Mouse (Mus musculus): ENCODE data around the gene Dppa2. TPM values are rescaled to one million over a fixed set of nuclear protein-coding genes. Genes with fewer than 3 reads are reported as not detected.
A peak's percentile ranks its signal among the peaks of the same experiment; 100 is the strongest.
"Not testable (repeated sequence)": the region's sequence is repeated elsewhere in the genome, so short reads cannot be mapped to it uniquely, and the experiment has no call there.

Dppa2 gene
- polyA plus RNA-seq, 1 experiment from 2014 or later, result 0.07 TPM

DNA sequence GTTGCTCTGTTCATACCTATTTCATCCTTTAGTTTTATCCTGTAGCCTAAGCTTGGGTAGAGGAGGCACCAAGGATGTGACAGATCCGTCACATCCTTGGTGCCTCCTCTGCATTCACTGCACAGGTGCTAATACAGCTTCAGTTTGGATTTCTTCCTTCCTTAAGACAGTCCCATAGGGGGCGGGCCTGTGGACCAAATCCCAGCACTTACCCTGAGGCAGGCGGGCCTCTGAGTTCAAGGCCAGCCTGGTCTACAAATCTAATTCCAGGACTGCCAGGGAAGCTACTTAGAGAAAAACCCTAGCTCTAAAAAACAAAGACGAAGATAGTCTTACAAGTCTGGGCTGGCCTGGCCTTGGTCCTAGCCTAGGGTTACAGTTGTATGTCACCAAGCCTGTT lies 18.2 kb upstream of the Dppa2 start:
- Histone ChIP-seq H3K9ac (ENCODE audit: low read length) (no peak overlapping the region), H3K4me2 (ENCODE audit: low read length) (no peak overlapping the region), H3K9me3 (ENCODE audit: control insufficient read depth, low read length) (no peaks in the 10 kb centered on the region), H3K27me3 (replicated peaks; ENCODE audit: control insufficient read depth, insufficient read depth, low read length) (no peaks in the 10 kb centered on the region), H3K27ac (ENCODE audit: low read depth) (no peak overlapping the region), H3K4me1 (replicated peaks; ENCODE audit: control insufficient read depth, insufficient read depth, low read length) (no peaks in the 10 kb centered on the region), H3K36me3 (ENCODE audit: control insufficient read depth, insufficient read depth, low read length) (no peaks in the 10 kb centered on the region), H3K4me3 (ENCODE audit: low read depth, low read length) (no peak overlapping the region)
- DNase-seq (ENCODE audit: low spot score) (no peak), ATAC-seq (replicated peaks; ENCODE audit: low FRiP score, low TSS enrichment, low read depth) (no peak)
- 93% methylated on average over 4 of the region's 4 CpGs for WGBS

DNA sequence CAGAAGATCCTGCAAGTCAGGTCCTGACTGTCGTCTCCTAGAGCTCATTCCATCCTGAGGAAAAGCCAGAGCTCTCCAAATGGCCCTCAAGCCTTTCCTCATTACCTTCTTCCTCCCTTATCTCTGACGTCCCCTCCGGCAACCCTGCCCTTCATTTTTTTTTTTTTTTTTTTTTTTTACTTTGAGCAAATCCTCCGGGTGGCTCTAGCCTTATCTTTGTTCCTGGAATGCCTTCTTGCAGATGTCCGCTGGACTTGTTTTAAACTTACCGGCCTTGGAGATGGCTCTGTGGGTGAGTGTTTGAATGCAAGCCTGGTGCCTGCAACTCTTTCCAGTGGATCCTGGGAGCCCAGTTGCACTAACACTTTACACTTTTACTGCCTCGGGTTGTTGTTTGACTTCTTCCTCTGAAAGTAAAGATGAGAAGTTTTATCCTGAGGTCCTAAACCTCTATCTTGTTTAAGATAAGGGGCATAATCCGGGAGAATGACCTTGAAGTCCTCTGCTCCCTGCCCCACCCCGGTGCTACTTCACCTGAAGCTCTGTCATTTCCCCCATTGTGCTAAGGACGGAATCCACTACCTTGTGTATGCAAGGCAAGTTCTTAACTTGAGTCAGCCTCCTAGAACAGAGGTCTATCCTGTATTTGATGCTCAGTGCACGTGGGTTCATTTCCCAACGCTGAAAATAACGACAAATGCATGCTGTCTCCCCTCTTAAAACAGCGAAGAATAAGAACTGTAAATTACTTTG lies 6.1 kb upstream of the Dppa2 start:
- WGBS, result 48% methylated on average over 14 of the region's 14 CpGs
- no peak overlapping the region for H3K27ac ChIP-seq (ENCODE audit: low read depth)

DNA sequence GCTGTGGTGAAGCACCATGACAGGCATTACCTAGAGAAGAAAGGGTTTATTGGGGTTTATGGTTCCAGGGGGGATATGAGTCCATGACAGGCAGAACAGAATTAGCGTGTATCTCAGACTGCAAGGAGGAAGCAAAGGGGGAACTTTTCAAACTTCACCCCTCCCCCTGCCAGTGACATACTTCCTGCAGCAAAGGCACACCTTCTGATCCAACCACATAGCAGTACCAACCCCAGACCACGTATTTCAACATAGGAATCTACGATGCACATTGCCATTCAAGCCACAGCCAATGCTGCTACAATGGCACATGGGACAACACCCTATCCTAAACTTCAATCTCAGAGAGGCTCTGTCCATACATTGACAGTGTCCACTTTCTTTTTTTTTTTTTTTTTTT lies 3.8 kb upstream of the Dppa2 start:
- Histone ChIP-seq H3K27ac (ENCODE audit: low read depth) (no peak overlapping the region), H3K9ac (ENCODE audit: low read length) (no peak overlapping the region), H3K4me2 (ENCODE audit: low read length) (no peak overlapping the region), H3K4me1 (replicated peaks; ENCODE audit: control insufficient read depth, insufficient read depth, low read length) (no peaks in the 10 kb centered on the region), H3K9me3 (ENCODE audit: control insufficient read depth, low read length) (no peaks in the 10 kb centered on the region), H3K36me3 (ENCODE audit: control insufficient read depth, insufficient read depth, low read length) (no peaks in the 10 kb centered on the region), H3K27me3 (replicated peaks; ENCODE audit: control insufficient read depth, insufficient read depth, low read length) (no peaks in the 10 kb centered on the region), H3K4me3 (ENCODE audit: low read depth, low read length) (no peak overlapping the region)
- ATAC-seq (replicated peaks; ENCODE audit: low FRiP score, low TSS enrichment, low read depth) (no peak), DNase-seq (ENCODE audit: low spot score) (no peak)
- 78% methylated on average over 3 of the region's 3 CpGs for WGBS

More for the DNA sequence above, 6.1 kb upstream of the Dppa2 start:
- Histone ChIP-seq H3K4me1 (replicated peaks; ENCODE audit: control insufficient read depth, insufficient read depth, low read length) (no peaks in the 10 kb centered on the region), H3K4me2 (ENCODE audit: low read length) (no peak overlapping the region), H3K36me3 (ENCODE audit: control insufficient read depth, insufficient read depth, low read length) (no peaks in the 10 kb centered on the region), H3K9me3 (ENCODE audit: control insufficient read depth, low read length) (no peaks in the 10 kb centered on the region), H3K4me3 (ENCODE audit: low read depth, low read length) (no peak overlapping the region), H3K27me3 (replicated peaks; ENCODE audit: control insufficient read depth, insufficient read depth, low read length) (no peaks in the 10 kb centered on the region), H3K9ac (ENCODE audit: low read length) (no peak overlapping the region)
- peak; percentile 53 for DNase-seq (ENCODE audit: low spot score)
- ATAC-seq (replicated peaks; ENCODE audit: low FRiP score, low TSS enrichment, low read depth), result no peak

GRCm38 (mm10) chr16:48303983-48304382 lies 275 bp downstream of the Dppa2 start:
- Histone ChIP-seq H3K4me2 (ENCODE audit: low read length) (no peak overlapping the region), H3K9ac (ENCODE audit: low read length) (no peak overlapping the region), H3K4me1 (replicated peaks; ENCODE audit: control insufficient read depth, insufficient read depth, low read length) (no peaks in the 10 kb centered on the region), H3K36me3 (ENCODE audit: control insufficient read depth, insufficient read depth, low read length) (no peaks in the 10 kb centered on the region), H3K9me3 (ENCODE audit: control insufficient read depth, low read length) (no peaks in the 10 kb centered on the region), H3K4me3 (ENCODE audit: low read depth, low read length) (no peak overlapping the region), H3K27me3 (replicated peaks; ENCODE audit: control insufficient read depth, insufficient read depth, low read length) (no peaks in the 10 kb centered on the region), H3K27ac (ENCODE audit: low read depth) (no peak overlapping the region)
- DNase-seq (ENCODE audit: low spot score), result no peak
- no peak for ATAC-seq (replicated peaks; ENCODE audit: low FRiP score, low TSS enrichment, low read depth)
- 56% methylated on average over 3 of the region's 3 CpGs for WGBS

- not testable (repeated sequence) for H3K4me3 ChIP-seq (ENCODE audit: low read depth, low read length); H3K36me3 ChIP-seq (ENCODE audit: control insufficient read depth, insufficient read depth, low read length); H3K9ac ChIP-seq (ENCODE audit: low read length); DNase-seq (ENCODE audit: low spot score); H3K27me3 ChIP-seq (replicated peaks; ENCODE audit: control insufficient read depth, insufficient read depth, low read length); H3K4me1 ChIP-seq (replicated peaks; ENCODE audit: control insufficient read depth, insufficient read depth, low read length); H3K4me2 ChIP-seq (ENCODE audit: low read length); H3K9me3 ChIP-seq (ENCODE audit: control insufficient read depth, low read length); ATAC-seq (replicated peaks; ENCODE audit: low FRiP score, low TSS enrichment, low read depth); H3K27ac ChIP-seq (ENCODE audit: low read depth)
- WGBS, result 92% methylated on average over 10 of the region's 10 CpGs
Observed at GRCm38 (mm10) chr16:48308916-48309315, 5.2 kb downstream of the Dppa2 start.

GRCm38 (mm10) chr16:48309912-48310630 lies 6.4 kb downstream of the Dppa2 start:
- H3K27me3 ChIP-seq (replicated peaks; ENCODE audit: control insufficient read depth, insufficient read depth, low read length), result no peaks in the 10 kb centered on the region
- H3K4me2 ChIP-seq (ENCODE audit: low read length), result no peak overlapping the region
- no peaks in the 10 kb centered on the region for H3K4me1 ChIP-seq (replicated peaks; ENCODE audit: control insufficient read depth, insufficient read depth, low read length)
- H3K9ac ChIP-seq (ENCODE audit: low read length), result no peak overlapping the region
- 76% methylated on average over 12 of the region's 12 CpGs for WGBS
- H3K9me3 ChIP-seq (ENCODE audit: control insufficient read depth, low read length), result no peaks in the 10 kb centered on the region
- ATAC-seq (replicated peaks; ENCODE audit: low FRiP score, low TSS enrichment, low read depth), result no peak
- H3K36me3 ChIP-seq (ENCODE audit: control insufficient read depth, insufficient read depth, low read length), result no peaks in the 10 kb centered on the region
- H3K4me3 ChIP-seq (ENCODE audit: low read depth, low read length), result no peak overlapping the region
- no peak for DNase-seq (ENCODE audit: low spot score)
- H3K27ac ChIP-seq (ENCODE audit: low read depth), result no peak overlapping the region

- DNase-seq (ENCODE audit: low spot score) (no peak), ATAC-seq (replicated peaks; ENCODE audit: low FRiP score, low TSS enrichment, low read depth) (no peak)
- Histone ChIP-seq H3K9ac (ENCODE audit: low read length) (no peak overlapping the region), H3K27ac (ENCODE audit: low read depth) (no peak overlapping the region), H3K9me3 (ENCODE audit: control insufficient read depth, low read length) (no peaks in the 10 kb centered on the region), H3K4me3 (ENCODE audit: low read depth, low read length) (no peak overlapping the region), H3K4me1 (replicated peaks; ENCODE audit: control insufficient read depth, insufficient read depth, low read length) (no peaks in the 10 kb centered on the region), H3K36me3 (ENCODE audit: control insufficient read depth, insufficient read depth, low read length) (no peaks in the 10 kb centered on the region), H3K4me2 (ENCODE audit: low read length) (no peak overlapping the region), H3K27me3 (replicated peaks; ENCODE audit: control insufficient read depth, insufficient read depth, low read length) (no peaks in the 10 kb centered on the region)
- WGBS, result 83% methylated on average over 3 of the region's 3 CpGs
Observed at GRCm38 (mm10) chr16:48315294-48315693, 11.6 kb downstream of the Dppa2 start.

DNA sequence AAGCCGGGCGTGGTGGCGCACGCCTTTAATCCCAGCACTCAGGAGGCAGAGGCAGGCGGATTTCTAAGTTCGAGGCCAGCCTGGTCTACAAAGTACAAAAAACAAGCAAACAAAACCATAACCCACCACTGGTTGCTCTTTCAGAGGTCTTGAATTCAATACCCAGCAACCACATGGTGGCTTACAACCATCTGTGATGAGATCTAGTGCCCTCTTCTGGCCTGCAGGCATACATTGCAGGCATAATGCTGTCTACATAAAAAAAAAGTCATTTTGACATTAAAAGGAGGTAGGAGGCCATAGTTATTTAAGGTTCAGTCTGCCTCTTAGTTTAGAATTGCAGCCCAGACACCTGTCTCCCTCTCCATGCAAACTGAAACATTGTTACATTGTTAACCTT lies 17.1 kb downstream of the Dppa2 start:
- H3K4me2 ChIP-seq (ENCODE audit: low read length), result no peak overlapping the region
- DNase-seq (ENCODE audit: low spot score), result peak; percentile 33
- no peaks in the 10 kb centered on the region for H3K27me3 ChIP-seq (replicated peaks; ENCODE audit: control insufficient read depth, insufficient read depth, low read length)
- ATAC-seq (replicated peaks; ENCODE audit: low FRiP score, low TSS enrichment, low read depth), result no peak
- no peak overlapping the region for H3K4me3 ChIP-seq (ENCODE audit: low read depth, low read length)
- no peaks in the 10 kb centered on the region for H3K4me1 ChIP-seq (replicated peaks; ENCODE audit: control insufficient read depth, insufficient read depth, low read length)
- WGBS, result 97% methylated on average over 6 of the region's 6 CpGs
- H3K9me3 ChIP-seq (ENCODE audit: control insufficient read depth, low read length), result no peaks in the 10 kb centered on the region
- no peak overlapping the region for H3K27ac ChIP-seq (ENCODE audit: low read depth)
- H3K9ac ChIP-seq (ENCODE audit: low read length), result no peak overlapping the region
- H3K36me3 ChIP-seq (ENCODE audit: control insufficient read depth, insufficient read depth, low read length), result no peaks in the 10 kb centered on the region

DNA sequence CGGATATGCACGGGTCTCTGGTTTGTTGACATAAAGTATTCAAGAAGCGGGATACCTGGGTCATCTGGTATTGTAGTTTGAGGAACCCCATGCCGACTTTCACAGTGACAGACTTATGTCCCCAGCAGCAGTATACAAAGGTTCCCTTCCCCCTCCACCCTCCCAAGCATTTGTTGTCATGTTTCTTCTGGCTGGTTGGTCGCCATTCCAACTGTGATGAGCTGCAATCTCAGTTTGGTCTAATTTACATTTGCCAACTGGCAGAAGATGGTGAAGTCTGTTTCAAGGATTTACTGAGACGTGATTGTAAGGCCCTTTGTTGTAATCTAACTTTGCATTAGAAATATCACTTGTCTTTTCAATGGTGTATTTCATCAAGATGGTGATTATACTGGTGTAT lies 19.4 kb downstream of the Dppa2 start:
- Histone ChIP-seq H3K4me2 (ENCODE audit: low read length) (no peak overlapping the region), H3K4me1 (replicated peaks; ENCODE audit: control insufficient read depth, insufficient read depth, low read length) (no peaks in the 10 kb centered on the region)

More for the DNA sequence above, 19.4 kb downstream of the Dppa2 start:
- Histone ChIP-seq H3K27me3 (replicated peaks; ENCODE audit: control insufficient read depth, insufficient read depth, low read length) (no peaks in the 10 kb centered on the region), H3K36me3 (ENCODE audit: control insufficient read depth, insufficient read depth, low read length) (no peaks in the 10 kb centered on the region), H3K4me3 (ENCODE audit: low read depth, low read length) (no peak overlapping the region), H3K9ac (ENCODE audit: low read length) (no peak overlapping the region), H3K9me3 (ENCODE audit: control insufficient read depth, low read length) (no peaks in the 10 kb centered on the region), H3K27ac (ENCODE audit: low read depth) (no peak overlapping the region)
- ATAC-seq (replicated peaks; ENCODE audit: low FRiP score, low TSS enrichment, low read depth) (no peak), DNase-seq (ENCODE audit: low spot score) (no peak)
- 64% methylated on average over 6 of the region's 6 CpGs for WGBS

Measured in intestine, embryonic 14.5 days (tissue).